Mouse (Mus musculus): ENCODE data around the gene Arvcf. TPM values are rescaled to one million over a fixed set of nuclear protein-coding genes. Genes with fewer than 3 reads are reported as not detected.

Gene Arvcf
- polyA plus RNA-seq, 1 experiment = 55.9 TPM

GRCm38 (mm10) chr16:18386972-18387371 lies 39.0 kb downstream of the Arvcf start:
- WGBS = 70% methylated on average over 3 of the region's 3 CpGs
- no peaks in the 10 kb centered on the region for H3K27me3 ChIP-seq (ENCODE audit: control insufficient read depth, insufficient read depth, low read length)
- no peak overlapping the region for H3K4me3 ChIP-seq (ENCODE audit: extremely low read depth, insufficient read depth, insufficient read length)
- H3K36me3 ChIP-seq (ENCODE audit: control insufficient read depth, insufficient read depth, low read length) = no peaks in the 10 kb centered on the region
- DNase-seq (ENCODE audit: low read depth in 1 of 2, low spot score in 2 of 2) = no peak
- TF ChIP-seq CTCF (IDR thresholded peaks at IDR 0.05; ENCODE audit: extremely low read depth, insufficient read depth, insufficient read length, insufficient replicate concordance) (no peak), POLR2A (IDR thresholded peaks at IDR 0.05; ENCODE audit: low read depth, low read length) (no peak)
- peaks cover 13% of the 10 kb centered on the region; the same call in 1 of the 2 replicates for H3K4me1 ChIP-seq (ENCODE audit: control insufficient read depth, insufficient read depth, insufficient read length)
- no peak overlapping the region for H3K27ac ChIP-seq (ENCODE audit: insufficient read depth, low read length)

GRCm38 (mm10) chr16:18387704-18388582 lies 40.0 kb downstream of the Arvcf start:
- Histone ChIP-seq H3K36me3 (ENCODE audit: control insufficient read depth, insufficient read depth, low read length) (no peaks in the 10 kb centered on the region), H3K27me3 (ENCODE audit: control insufficient read depth, insufficient read depth, low read length) (no peaks in the 10 kb centered on the region), H3K27ac (ENCODE audit: insufficient read depth, low read length) (peak overlapping the region; percentile 37; the same call in 1 of the 2 replicates), H3K4me3 (ENCODE audit: extremely low read depth, insufficient read depth, insufficient read length) (no peak overlapping the region), H3K4me1 (ENCODE audit: control insufficient read depth, insufficient read depth, insufficient read length) (peaks cover 17% of the 10 kb centered on the region)
- no peak for TF ChIP-seq CTCF (IDR thresholded peaks at IDR 0.05; ENCODE audit: extremely low read depth, insufficient read depth, insufficient read length, insufficient replicate concordance)
- DNase-seq (ENCODE audit: low read depth in 1 of 2, low spot score in 2 of 2) = no peak
- WGBS = 27% methylated on average over 6 of the region's 7 CpGs

GRCm38 (mm10) chr16:18388583-18389435 lies 40.8 kb downstream of the Arvcf start:
- no peaks in the 10 kb centered on the region for H3K36me3 ChIP-seq (ENCODE audit: control insufficient read depth, insufficient read depth, low read length)

GRCm38 (mm10) chr16:18390399-18390798 lies 42.4 kb downstream of the Arvcf start:
- Histone ChIP-seq H3K4me3 (ENCODE audit: extremely low read depth, insufficient read depth, insufficient read length) (no peak overlapping the region), H3K36me3 (ENCODE audit: control insufficient read depth, insufficient read depth, low read length) (no peaks in the 10 kb centered on the region), H3K27ac (ENCODE audit: insufficient read depth, low read length) (no peak overlapping the region; the same call in 1 of the 2 replicates), H3K27me3 (ENCODE audit: control insufficient read depth, insufficient read depth, low read length) (no peaks in the 10 kb centered on the region), H3K4me1 (ENCODE audit: control insufficient read depth, insufficient read depth, insufficient read length) (peaks cover 20% of the 10 kb centered on the region)
- no peak for DNase-seq (ENCODE audit: low read depth in 1 of 2, low spot score in 2 of 2)
- WGBS = 82% methylated on average over 6 of the region's 6 CpGs
- TF ChIP-seq CTCF (IDR thresholded peaks at IDR 0.05; ENCODE audit: extremely low read depth, insufficient read depth, insufficient read length, insufficient replicate concordance) = no peak
- no peak for TF ChIP-seq POLR2A (IDR thresholded peaks at IDR 0.05; ENCODE audit: low read depth, low read length)

More at GRCm38 (mm10) chr16:18388583-18389435, 40.8 kb downstream of the Arvcf start:
- no peak for DNase-seq (ENCODE audit: low read depth in 1 of 2, low spot score in 2 of 2)
- Histone ChIP-seq H3K27ac (ENCODE audit: insufficient read depth, low read length) (peak overlapping the region; percentile 59), H3K4me1 (ENCODE audit: control insufficient read depth, insufficient read depth, insufficient read length) (peaks cover 20% of the 10 kb centered on the region), H3K27me3 (ENCODE audit: control insufficient read depth, insufficient read depth, low read length) (no peaks in the 10 kb centered on the region), H3K4me3 (ENCODE audit: extremely low read depth, insufficient read depth, insufficient read length) (no peak overlapping the region)
- WGBS = 76% methylated on average over 14 of the region's 14 CpGs
- TF ChIP-seq POLR2A (IDR thresholded peaks at IDR 0.05; ENCODE audit: low read depth, low read length) (no peak), CTCF (IDR thresholded peaks at IDR 0.05; ENCODE audit: extremely low read depth, insufficient read depth, insufficient read length, insufficient replicate concordance) (no peak)

GRCm38 (mm10) chr16:18391127-18391526 lies 43.1 kb downstream of the Arvcf start:
- Histone ChIP-seq H3K4me3 (ENCODE audit: extremely low read depth, insufficient read depth, insufficient read length) (no peak overlapping the region), H3K27me3 (ENCODE audit: control insufficient read depth, insufficient read depth, low read length) (no peaks in the 10 kb centered on the region), H3K4me1 (ENCODE audit: control insufficient read depth, insufficient read depth, insufficient read length) (peaks cover 20% of the 10 kb centered on the region), H3K27ac (ENCODE audit: insufficient read depth, low read length) (no peak overlapping the region), H3K36me3 (ENCODE audit: control insufficient read depth, insufficient read depth, low read length) (no peaks in the 10 kb centered on the region)
- TF ChIP-seq CTCF (IDR thresholded peaks at IDR 0.05; ENCODE audit: extremely low read depth, insufficient read depth, insufficient read length, insufficient replicate concordance) = no peak
- TF ChIP-seq POLR2A (IDR thresholded peaks at IDR 0.05; ENCODE audit: low read depth, low read length) = no peak
- 94% methylated on average over 3 of the region's 3 CpGs for WGBS
- DNase-seq (ENCODE audit: low read depth in 1 of 2, low spot score in 2 of 2) = no peak

- Histone ChIP-seq H3K27me3 (ENCODE audit: control insufficient read depth, insufficient read depth, low read length) (no peaks in the 10 kb centered on the region), H3K36me3 (ENCODE audit: control insufficient read depth, insufficient read depth, low read length) (no peaks in the 10 kb centered on the region), H3K4me3 (ENCODE audit: extremely low read depth, insufficient read depth, insufficient read length) (no peak overlapping the region), H3K27ac (ENCODE audit: insufficient read depth, low read length) (no peak overlapping the region), H3K4me1 (ENCODE audit: control insufficient read depth, insufficient read depth, insufficient read length) (peaks cover 20% of the 10 kb centered on the region)
- DNase-seq (ENCODE audit: low read depth in 1 of 2, low spot score in 2 of 2) = no peak
- WGBS = 88% methylated on average over 3 of the region's 3 CpGs
- TF ChIP-seq POLR2A (IDR thresholded peaks at IDR 0.05; ENCODE audit: low read depth, low read length) = no peak
- TF ChIP-seq CTCF (IDR thresholded peaks at IDR 0.05; ENCODE audit: extremely low read depth, insufficient read depth, insufficient read length, insufficient replicate concordance) = no peak
Observed at GRCm38 (mm10) chr16:18391728-18392127, 43.7 kb downstream of the Arvcf start.
